Mouse (Mus musculus) cortical plate, adult 2 months (tissue): ENCODE measurements around the gene Slc1a5.

Source experiments
- CTCF ChIP-seq: fragments of 200-500 bp; IDR thresholded peaks from 2 replicates; pipeline ENCODE4 v1.5.1; 2011; ENCODE audit warnings: mild to moderate bottlenecking, control low read depth, low read length; ENCODE audit not compliant: insufficient read depth; ENCODE audit errors: extremely low read depth
- POLR2A ChIP-seq: fragments of 200-500 bp; IDR thresholded peaks from 2 replicates; pipeline ENCODE4 v1.6.1; 2011; ENCODE audit warnings: mild to moderate bottlenecking, low read length, control low read depth; ENCODE audit not compliant: insufficient read depth; ENCODE audit errors: extremely low read depth

GRCm38 (mm10) chr7:16780076-16780475 lies 1.1 kb upstream of the Slc1a5 start:
- TF ChIP-seq CTCF: no peak
- TF ChIP-seq POLR2A: no peak
